Mouse (Mus musculus) kidney, adult 18-20 months (tissue): ENCODE data around the gene Cpm.

Experiments
- DNase-seq: peaks from one replicate; pipeline ENCODE4 v3.0.0; 2021

Gene Cpm

GRCm38 (mm10) chr10:117620934-117621501 is 8.3 kb upstream of the Cpm start:
- DNase-seq: no peak

DNA sequence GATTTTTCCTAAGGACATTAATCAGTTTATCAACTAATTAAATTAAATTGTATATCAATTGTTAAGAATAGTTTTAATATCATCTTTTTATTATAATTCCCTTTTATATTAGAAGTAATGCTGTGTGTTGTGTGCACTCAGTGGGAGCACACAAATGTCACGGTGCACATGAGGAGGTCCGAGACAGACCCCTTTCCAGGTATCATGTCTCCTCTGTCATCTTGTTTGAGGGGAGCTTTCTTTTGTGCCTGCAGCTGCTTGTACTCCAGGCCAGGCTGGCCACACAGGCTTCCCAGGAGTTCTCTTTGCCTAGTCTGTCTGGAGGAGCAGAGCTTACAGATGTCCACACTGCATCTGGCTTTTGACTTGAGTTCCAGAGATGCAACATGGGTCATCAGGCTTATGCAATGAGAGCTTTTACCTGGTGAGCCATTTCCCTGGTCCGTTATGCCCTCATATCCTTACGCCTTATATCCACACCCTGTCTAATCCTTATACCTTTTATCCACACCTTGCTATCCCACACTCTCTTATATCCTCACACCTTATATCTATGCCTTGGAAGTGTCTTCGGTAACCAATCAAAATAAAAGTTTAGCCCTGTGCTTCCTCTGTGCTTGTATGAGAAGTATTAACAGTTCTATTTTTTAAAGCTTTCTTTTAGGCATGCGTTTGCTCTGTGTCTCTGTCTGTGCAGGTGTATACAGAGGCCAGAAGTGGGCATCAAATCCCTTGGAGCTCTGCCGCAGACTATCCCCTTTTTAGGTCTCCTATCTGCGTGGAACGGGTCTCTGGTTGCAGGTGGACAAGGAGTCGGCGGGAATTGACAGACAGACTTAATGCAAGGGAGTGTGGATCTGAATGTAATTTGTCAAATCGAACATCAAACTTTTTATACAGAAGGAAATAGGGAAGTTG is 7.4 kb upstream of the Cpm start:
- no peak for DNase-seq

DNA sequence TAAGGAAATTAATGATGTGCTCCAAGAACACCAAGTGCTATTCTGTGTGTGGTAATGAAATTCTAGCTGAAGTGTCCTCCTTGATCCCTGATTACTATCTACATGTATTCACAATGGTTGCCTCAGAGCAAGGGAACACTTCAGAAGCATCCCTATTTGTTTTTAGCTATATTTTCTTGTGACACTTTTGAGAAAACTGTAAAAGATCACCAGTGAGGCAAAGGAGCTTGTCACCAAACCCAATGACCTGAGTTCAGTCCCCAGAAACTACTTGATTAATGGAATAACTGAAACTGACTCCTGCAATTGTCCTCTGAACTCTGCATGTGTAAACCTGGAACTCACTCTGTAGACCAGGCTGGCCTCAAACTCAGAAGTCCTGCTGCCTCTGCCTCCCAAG is 5.9 kb upstream of the Cpm start:
- no peak for DNase-seq

GRCm38 (mm10) chr10:117624222-117624621 is 5.1 kb upstream of the Cpm start:
- DNase-seq: no peak

DNA sequence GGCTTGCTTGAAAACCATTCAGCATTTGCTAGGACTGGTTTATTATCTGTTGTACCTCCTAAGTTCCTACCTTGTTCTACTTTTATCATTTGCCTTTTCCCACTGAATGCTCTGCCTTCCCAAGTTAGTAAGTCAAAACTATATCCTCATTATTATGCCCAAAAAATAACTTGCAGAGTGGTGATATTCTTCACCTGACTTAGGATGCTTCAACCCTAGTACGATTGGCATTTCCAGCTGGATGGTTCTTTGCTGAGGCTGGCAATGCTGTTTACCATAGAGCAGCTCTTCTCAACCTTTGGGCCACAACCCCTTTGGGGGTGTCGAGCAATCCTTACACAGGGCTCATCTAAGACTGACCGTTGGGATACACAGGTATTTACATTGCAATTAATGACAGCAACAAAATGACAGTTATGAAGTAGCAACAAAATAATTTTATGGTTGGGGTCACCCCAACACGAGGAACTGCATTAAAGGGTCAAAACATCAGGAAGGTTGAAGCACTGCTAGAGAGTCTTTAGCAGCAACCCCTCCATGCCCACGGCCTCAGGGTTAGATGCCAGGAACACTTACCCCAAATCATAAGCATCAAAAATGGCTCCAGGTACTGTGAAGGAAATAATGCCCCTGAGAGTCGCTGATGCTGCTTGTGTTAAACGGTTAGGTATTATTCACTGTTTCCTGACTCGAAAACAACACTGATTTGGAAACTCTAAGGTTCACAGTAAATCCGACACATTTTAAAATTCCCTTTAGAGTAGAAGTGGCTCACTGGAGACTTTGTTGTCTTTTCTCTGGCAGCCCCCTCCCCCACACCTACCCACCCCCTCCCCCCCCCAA is 4.4 kb upstream of the Cpm start:
- DNase-seq: no peak

DNA sequence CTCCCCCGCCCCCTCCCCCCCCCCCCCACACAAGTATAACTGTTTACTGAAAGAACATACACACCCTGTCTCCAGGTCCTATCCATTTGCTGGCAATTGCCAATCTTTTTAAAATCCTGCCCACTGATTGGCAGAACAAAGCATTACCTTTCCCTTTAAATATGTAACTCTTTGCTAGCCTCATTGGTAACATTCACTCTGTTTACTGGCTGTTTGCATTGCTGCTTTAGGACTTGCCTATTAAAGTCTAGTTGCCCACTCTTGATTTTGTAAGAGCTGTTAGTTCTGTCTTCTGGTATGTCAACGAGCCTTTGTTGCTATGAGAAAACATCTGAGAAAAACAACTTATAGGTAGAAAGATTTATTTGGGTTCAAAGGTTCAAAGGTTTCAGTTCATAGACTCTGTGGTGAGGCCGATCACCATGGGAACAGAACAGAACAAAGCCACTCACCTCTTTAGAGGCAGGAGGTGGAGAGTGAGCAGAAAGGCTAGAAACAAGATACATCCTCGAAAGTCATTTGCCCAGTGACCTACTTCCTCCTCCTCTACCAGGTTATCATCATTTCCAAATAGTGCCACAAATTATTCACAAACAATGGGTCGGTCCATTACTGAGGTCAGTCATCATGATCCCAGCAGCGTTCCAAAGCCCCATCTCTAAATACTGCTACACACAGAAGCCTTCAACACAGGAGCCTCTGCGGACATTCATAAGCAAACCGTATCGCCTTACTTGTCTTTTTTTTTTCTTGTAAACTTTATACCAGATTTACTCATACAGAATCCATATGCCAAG is 3.6 kb upstream of the Cpm start:
- no peak for DNase-seq

GRCm38 (mm10) chr10:117626297-117626613 is 3.0 kb upstream of the Cpm start:
- no peak for DNase-seq

DNA sequence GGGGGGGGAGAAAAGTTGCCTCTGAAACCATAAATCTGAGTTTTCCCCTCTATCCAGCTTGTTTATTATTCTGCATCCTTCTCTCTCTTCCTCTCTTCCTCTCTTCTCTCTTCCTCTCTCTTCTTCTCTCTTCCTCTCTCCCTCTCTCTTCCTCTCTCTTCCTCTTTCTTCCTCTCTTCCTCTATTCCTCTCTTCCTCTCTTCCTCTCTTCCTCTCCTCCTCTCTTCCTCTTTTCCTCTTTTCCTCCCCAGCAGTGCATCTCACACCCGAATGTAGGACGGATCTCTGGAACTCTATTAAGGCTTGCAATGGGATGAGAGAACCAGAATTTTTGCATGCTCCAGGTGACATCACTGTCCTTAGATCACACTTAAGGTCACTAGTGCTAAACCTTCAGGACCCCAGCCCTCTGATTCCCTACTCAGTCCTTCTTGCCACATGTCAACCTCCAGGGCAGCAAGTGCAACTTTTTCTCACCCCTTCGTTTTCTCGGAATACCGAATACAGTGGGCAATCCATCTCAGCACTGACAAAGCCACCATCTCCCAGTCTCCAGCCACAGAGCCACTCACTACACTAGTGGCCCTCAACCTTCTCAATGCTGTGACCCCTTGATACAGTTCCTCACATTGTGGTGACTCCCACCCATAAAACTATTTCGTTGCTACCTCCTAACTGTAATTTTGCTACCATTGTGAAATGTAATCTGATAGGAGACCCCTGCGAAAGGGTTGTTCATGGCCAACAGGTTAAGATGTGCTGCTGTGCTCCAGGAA is 2.3 kb upstream of the Cpm start:
- no peak for DNase-seq

- no peak for DNase-seq
These were observed 1.7 kb upstream of the Cpm start for GRCm38 (mm10) chr10:117627616-117627930.

GRCm38 (mm10) chr10:117627949-117628348 is 1.4 kb upstream of the Cpm start:
- DNase-seq: no peak

- no peak for DNase-seq
These were observed 734 bp upstream of the Cpm start for GRCm38 (mm10) chr10:117628363-117629168.

DNA sequence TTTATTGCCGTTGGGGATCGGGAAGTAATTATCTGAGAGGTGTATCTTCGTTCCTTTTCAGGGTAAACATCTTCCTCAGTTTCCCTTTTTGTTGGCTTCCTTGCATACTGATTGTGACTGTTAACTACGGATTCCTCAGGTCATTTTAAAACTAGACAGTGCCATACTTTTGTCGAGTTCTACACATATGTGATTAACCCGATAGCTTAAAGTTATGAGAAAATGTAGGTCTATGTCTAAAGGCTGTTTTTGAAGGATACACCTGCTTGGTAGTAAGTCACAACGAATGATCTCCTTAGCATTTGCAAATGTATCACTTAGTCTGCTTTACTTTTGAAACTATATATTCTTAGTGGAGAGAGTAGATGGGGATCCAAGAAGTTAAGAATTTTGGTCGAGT is 876 bp downstream of the Cpm start:
- no peak for DNase-seq

DNA sequence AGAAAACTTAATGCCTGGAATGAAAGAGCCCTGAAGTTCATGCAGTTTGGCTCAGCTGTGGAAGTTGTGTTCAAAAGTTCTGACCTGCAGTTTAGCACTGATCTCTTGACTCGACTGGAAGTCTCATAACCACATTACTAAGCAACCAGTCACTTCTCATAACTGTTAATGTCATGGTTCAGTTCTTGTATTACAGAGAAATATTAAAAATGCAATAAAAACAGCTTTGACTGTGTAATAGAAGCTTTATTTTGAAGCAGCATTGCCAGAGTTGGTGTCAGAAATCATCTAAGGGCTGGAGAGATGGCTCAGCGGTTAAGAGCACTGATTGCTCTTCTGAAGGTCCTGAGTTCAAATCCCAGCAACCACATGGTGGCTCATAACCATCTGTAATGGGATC is 1.5 kb downstream of the Cpm start:
- no peak for DNase-seq

DNA sequence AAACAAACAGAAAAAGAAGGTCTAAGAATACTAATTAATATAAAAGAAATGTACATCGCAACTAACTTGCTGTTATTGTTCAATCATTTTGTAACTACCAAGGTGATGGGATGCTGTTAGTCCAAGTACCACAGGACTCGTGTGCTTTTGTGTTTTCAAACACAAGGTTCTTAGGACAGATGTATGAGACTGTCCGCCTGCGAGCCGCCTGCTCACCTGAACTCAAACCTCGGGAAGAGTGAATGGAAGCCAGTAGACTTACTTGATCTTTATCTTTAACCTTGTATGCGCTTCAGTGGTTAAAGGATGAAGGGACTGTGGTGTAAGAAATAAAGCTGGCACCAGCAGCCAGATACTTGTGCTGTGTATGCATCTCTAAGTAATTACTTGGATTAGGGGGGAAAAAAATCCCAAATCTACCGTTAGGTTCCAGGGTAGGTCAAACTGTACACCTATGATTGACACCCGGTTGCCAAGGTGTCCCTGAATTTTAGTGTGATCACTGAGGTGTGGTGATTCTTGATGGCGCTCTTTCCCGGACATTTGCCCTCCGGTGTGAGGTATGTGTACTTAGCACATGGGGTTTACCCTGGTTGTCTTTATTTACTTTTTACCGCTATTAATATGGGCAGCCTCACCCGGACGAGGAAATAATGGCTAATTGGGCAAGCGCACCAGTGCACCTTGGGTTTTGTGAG is 2.4 kb downstream of the Cpm start:
- no peak for DNase-seq

GRCm38 (mm10) chr10:117632394-117632793 is 3.1 kb downstream of the Cpm start:
- DNase-seq: no peak

DNA sequence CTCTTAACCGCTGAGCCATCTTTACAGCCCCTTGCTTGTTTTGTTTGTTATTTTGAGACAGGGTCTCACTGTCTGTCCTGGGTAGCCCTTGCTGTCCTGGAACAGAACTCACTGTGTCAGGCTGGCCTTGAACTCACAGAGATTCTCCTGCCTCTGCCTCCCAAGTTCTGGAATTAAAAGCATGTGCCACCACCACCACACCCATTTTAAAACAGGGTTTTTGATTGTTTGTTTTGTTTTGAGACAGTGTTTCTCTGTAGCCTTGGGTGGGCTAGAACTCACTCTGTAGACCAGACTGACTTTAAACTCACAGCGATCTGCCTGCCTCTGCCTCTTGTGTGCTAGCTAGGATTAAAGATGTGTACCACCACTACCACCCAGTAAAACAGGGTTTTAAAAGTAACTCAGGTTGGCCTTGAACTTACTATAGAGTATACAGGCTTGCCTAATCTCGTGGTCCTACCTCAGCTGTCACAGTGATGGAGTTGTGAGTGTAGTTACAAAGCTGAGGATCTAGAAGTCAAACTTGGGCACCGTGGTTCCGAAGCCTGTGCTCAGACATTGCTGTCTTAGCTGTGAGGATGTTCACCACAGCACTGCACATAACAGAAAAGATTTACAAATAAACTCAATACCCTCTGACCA is 4.4 kb downstream of the Cpm start:
- no peak for DNase-seq

DNA sequence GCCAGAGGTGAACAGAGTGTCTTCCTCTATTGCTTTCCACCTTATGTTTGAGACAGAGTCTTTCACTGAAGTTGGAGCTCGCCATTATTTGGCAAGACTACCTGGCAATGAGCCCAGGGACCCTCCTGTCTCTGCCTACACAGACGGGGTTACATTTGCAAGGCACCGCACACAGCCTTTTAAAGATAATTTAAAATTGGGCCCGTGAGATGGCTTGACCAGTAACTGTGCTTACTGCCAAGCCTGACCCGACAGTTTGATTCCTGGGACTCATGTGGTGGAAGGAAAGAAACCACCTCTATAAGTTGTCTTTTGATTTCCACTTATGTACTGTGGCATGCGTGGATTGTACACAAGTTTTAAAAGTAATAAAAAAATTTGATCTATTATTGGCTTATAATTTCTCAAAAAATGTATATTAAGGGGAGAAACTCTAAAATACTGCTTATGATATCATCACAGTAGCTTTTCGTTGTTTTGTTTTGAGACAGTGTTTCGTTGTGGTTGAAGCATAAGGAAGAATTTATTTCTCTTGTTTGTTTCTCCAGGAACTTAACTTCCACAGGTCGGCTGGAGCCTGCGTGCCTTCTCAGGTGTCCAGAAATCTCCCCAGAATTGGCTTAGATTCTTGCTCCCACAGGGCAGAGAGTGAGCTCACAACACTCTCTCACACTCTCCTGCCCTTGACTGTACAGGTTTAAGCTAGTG is 5.2 kb downstream of the Cpm start:
- no peak for DNase-seq

GRCm38 (mm10) chr10:117635078-117635771 is 5.9 kb downstream of the Cpm start:
- DNase-seq: no peak
